Mouse (Mus musculus) heart, postnatal 4 days (tissue): Measurements from ENCODE around the gene Ptprt. TPM values are rescaled to one million over a fixed set of nuclear protein-coding genes. Genes with fewer than 3 reads are reported as not detected.

ENCODE experiments used
- DNase-seq: peaks from one replicate; pipeline ENCODE4 v3.0.0; 2021
- total RNA-seq, 2 experiments: library from RNA; stranded (reverse); gene quantifications; 2 replicates each; pipeline ENCODE4 v1.2.3; 2021

Ptprt gene
- total RNA-seq, 2 experiments from 2014 or later = 0.81 to 1.1 TPM

DNA sequence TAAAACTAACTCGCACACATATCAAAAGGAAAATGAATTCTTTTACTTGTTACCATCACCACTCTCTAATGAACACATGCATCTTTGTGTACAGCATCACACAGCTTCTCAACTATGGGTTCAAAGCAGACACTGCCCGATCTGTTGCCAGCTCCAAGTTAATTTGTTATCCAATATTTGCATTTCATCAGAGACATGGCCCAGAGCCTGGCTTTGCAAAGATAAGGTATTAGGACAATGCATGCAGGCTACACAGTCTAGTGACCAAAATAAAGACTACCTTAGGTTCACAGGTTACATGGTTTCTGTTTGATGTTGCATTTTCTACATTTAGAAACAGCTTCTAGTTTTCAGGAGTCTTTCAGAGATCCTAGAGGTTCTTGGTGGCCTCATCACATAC is 719.0 kb downstream of the Ptprt start:
- DNase-seq = no peak

DNA sequence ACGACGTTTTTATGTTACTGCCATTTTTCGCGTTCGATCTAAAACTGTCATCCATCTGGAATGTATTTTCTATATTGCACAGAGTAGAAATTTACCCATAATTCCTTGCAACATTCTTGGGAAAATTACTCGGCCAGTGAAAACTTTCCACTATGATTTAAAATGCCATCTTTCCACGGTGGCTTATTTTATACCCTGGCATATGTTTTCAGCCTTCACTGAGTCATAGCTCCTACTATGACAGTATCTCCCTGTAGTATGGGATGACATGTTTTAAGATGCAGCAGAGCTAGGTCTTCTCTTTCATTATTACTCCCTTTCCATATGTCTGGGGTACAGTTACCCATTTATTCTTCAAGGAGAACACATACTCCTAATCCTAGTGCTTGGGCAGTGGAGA is 753.7 kb downstream of the Ptprt start:
- DNase-seq = no peak

DNA sequence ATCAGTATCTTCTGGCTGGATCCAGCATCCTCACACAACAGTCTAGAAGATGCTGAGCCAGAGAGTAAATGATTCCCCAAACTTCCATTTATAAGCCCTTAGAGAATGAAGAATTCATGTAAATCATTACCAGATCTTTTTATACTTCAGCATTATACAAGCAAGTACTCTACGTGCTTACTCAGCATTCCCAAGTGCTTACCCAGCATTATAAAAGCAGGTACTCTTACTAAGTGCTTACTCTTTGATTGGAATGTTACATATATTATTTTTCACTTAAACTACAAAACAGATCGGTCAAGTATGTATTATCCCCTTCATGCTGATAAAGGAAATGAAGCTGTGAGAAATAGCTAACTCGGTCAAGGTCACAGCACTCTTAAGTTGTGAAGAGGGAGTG is 758.8 kb downstream of the Ptprt start:
- no peak for DNase-seq

DNA sequence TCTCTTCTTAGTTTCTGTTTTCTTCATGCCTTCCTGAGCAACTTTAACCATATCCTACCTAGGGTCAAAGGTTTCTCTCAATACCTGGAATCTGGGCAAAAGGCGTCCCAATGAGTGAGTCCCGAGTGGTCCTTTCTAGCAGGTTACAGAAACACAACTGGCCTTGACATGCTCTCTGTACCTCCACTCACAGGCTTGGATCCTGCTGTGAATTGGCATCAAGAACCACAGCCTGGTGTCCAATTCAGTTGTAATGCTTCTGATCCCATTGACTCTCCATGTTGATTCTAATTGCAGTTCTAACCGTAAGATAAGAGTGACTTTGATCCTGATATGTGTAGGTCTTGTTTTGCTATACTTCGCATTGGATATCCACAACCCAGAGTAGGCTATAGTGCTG is 776.5 kb downstream of the Ptprt start:
- no peak for DNase-seq

DNA sequence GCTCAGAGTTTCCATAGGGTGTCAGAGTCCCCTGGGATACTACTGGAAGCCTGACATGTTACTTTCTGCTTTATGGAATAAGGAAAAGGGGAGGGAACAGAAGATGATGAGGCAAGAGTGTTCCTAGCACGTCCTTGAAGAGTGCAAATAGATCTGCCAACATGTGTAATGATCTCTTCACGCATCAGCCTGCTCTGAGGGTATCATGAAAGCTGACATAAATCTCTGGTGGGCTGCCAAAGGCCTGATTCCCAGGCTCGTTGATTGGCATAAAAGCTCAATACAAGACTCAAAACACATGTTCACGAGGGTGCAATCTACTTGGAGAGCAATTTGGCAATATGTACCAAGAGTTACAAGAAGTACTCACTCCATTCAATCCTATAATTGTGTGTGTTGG is 778.4 kb downstream of the Ptprt start:
- no peak for DNase-seq

- DNase-seq = no peak
Observed at GRCm38 (mm10) chr2:161880941-161881340, 780.0 kb downstream of the Ptprt start.

- DNase-seq = no peak
Observed at GRCm38 (mm10) chr2:161865231-161865630, 795.7 kb downstream of the Ptprt start.

GRCm38 (mm10) chr2:161858813-161859212 is 802.1 kb downstream of the Ptprt start:
- DNase-seq = no peak

DNA sequence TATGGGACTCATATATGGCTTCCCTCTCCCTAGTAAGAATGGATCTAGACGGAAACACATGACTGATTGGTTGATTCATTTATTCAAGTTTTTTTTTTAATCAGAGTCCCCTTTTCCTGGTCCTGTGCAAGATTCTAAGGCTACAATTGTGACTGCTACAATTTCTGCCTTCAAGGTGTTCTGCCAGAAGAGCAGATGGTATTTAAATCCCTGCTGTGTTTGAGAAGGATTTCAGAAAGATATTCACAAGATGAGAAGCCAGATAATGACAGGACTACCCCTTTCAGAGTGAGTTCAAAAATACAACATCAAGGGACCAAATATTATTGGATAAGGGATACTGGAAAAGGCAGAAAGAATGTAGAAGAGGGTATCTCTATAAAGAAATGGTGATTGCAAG is 802.6 kb downstream of the Ptprt start:
- DNase-seq = no peak

DNA sequence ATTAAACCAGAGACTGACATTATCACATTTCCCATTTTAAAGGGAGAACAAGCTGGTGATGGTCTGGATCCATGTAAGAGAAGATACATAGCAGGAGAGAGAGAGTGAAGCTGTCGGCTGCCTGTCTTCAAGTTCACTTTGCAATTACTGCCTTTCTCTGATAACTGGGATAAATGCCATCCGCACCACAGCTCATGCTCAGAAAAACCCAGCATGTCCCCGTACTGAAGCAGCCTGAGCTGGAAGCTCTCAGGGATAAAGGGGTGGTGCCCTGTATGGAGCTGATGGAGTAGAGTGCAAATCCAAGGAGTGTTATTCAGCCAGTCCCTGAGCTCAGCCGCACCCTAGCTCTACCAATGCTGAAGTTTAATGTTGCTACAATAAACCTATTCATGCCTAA is 825.9 kb downstream of the Ptprt start:
- DNase-seq = no peak

- DNase-seq = no peak
Observed at GRCm38 (mm10) chr2:161833846-161834245, 827.1 kb downstream of the Ptprt start.

DNA sequence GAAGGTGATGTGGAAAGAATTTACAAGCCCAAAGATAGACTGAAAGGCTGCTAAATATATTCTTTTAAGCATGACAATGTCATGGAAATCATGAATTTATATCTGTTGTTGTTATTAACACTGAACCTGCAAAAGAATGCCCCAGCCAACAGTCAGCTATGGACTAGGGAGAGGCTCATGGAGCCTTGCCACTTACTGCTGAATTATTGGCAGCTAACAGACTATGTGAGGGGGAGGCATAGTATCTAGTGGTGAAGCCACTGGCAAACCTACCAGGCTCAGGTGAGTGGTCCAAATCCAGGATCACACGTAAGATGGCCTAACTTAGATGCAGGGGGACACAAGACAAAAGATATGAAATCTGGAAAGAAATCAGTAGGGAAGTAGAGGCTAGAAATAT is 847.6 kb downstream of the Ptprt start:
- no peak for DNase-seq

- peak; percentile 73 for DNase-seq
Observed at GRCm38 (mm10) chr2:161808086-161808801, 852.7 kb downstream of the Ptprt start.

- peak; percentile 28 for DNase-seq
Observed at GRCm38 (mm10) chr2:161806287-161807007, 854.5 kb downstream of the Ptprt start.

- DNase-seq = no peak
Observed at GRCm38 (mm10) chr2:161799946-161800345, 861.0 kb downstream of the Ptprt start.

DNA sequence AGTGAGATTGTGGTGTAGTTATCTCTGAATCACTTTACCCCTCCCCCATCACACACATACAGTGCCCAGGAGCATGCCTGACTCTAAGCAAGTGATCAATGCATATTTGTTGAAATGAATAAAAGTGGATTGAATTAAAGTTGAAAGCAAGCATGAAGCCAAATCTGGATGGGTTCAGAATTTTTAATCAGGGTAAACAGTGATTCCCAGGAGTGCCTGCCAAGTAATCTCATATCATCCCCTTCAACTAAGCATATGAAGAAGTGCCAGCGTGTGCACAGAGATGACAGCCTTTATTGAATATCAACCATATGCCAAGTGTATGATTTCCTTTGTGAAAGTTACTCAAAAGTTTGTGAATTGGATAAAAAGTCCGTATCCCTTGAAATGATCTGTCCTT is 893.4 kb downstream of the Ptprt start:
- DNase-seq = no peak

GRCm38 (mm10) chr2:161713024-161713423 is 947.9 kb downstream of the Ptprt start:
- no peak for DNase-seq

- DNase-seq = no peak
Observed at GRCm38 (mm10) chr2:161709316-161709715, 951.6 kb downstream of the Ptprt start.

DNA sequence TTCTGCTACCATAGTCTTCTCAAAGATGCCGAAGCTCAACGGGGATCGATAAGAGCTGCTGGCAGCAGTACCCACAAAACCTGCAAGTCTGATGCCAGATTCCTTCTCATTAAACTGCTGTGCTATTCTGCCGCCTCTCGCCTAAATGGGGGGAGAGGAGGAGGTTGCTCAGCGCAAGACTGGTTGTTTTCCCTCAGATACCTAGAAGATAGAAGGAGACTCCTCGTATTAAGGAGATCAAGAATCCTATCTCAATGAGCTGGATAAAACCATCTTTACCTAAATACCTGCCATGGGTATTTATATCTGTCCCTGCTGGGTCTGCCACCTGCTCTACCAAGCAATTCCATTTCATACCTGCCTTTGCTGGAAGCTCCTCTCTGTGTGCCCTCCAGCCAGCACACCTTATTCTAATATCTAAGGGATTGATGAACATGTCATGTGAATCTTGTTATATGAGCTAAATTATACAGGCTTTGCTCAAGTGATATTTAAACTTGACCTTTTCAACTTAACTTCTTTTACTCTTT is 954.5 kb downstream of the Ptprt start:
- no peak for DNase-seq

DNA sequence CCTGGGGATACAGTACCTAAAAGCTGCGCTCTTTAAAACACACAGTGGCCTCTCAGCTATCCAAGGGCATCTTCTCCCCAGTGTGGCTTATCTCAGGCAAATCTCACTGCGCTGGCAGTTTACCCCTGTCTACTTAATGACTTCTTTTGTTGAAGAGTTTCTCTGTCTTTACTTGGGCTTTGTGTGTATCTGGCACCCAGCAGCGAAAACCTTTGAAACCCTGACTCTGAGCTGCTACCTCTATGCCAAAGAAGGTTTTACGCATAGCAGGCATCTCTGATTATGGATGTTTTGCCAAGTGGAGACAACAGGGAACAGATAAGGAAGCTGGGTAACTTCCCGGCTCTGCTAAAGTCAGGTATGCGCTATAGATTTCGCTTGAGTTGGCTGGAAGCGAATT is 956.1 kb downstream of the Ptprt start:
- no peak for DNase-seq

GRCm38 (mm10) chr2:161704410-161704809 is 956.5 kb downstream of the Ptprt start:
- DNase-seq = peak; percentile 70

DNA sequence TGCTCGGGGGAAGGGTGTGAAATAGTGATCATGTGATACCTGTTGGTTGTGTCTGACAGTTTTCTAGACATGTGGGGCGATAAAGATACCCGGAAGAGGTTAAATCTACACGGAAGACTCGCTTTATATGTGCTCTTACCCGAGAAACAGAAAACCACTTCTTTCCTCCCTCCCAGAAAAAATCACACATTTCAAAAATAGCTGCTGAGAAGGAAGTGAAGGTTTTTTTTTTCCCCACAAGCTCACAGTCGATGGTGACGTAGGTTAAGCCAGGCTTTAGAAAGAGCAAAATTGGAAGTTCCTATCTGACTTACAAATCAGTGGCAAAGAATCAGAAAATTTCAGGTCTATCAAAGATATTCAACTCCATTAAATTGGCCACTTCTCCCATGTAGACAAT is 965.1 kb downstream of the Ptprt start:
- no peak for DNase-seq

GRCm38 (mm10) chr2:161668302-161668986 is 992.5 kb downstream of the Ptprt start:
- no peak for DNase-seq
